19 mouse cellular contexts compared by ENCODE assay signal in genomic region chr1:170273252-170273651, GRCm38 (mm10). TPM values are rescaled to one million over a fixed set of nuclear protein-coding genes. Genes with fewer than 3 reads are reported as not detected.
"Had no signal": no experiment of that assay in that cellular context is flagged by ENCODE, and none has a peak within 500 bp of the region (broad histone marks: within the 10 kb centered on the region; RNA-seq: fewer than 3 reads in every experiment).

No protein-coding gene starts in this region.

- H3K27ac ChIP-seq: liver, embryonic 15.5 days; lung, embryonic 15.5 days; macrophage; midbrain, embryonic 13.5 days; midbrain, embryonic 15.5 days; neural tube, embryonic 13.5 days; neural tube, embryonic 15.5 days had no signal

- DNase-seq: liver, postnatal 0 days; lung, adult 2 months; lung, postnatal 14 days; lung, postnatal 36 days; right cerebral cortex, postnatal 14 days; thymus, adult 18-20 months; thymus, postnatal 14 days; thymus, postnatal 36 days had no signal

- H3K4me3 ChIP-seq: liver, embryonic 15.5 days; lung, embryonic 15.5 days; megakaryocyte, embryonic 14.5 days; midbrain, embryonic 13.5 days; midbrain, embryonic 15.5 days; neural tube, embryonic 13.5 days; neural tube, embryonic 15.5 days had no signal

- ATAC-seq: liver, postnatal 0 days; lung, postnatal 0 days; midbrain, embryonic 13.5 days; midbrain, embryonic 15.5 days had no signal

RNA-seq across cellular contexts. Expression of gene Sh2d1b1, which starts 3.9 kb away (rescaled TPM):
- total RNA-seq: midbrain, postnatal 0 days had no signal

RNA-seq across cellular contexts. Expression of gene Spata46, which starts 35.4 kb away (rescaled TPM):
- total RNA-seq: midbrain, postnatal 0 days; monocyte, adult 5-6 weeks had no signal

RNA-seq across cellular contexts. Expression of gene Sh2d1b2, which starts 40.7 kb away (rescaled TPM):
- total RNA-seq: monocyte, adult 5-6 weeks had no signal
